Mouse (Mus musculus): ENCODE data around the gene Msmb. TPM values are rescaled to one million over a fixed set of nuclear protein-coding genes. Genes with fewer than 3 reads are reported as not detected.

Msmb gene
- polyA plus RNA-seq, 1 experiment from 2014 or later = not detected

DNA sequence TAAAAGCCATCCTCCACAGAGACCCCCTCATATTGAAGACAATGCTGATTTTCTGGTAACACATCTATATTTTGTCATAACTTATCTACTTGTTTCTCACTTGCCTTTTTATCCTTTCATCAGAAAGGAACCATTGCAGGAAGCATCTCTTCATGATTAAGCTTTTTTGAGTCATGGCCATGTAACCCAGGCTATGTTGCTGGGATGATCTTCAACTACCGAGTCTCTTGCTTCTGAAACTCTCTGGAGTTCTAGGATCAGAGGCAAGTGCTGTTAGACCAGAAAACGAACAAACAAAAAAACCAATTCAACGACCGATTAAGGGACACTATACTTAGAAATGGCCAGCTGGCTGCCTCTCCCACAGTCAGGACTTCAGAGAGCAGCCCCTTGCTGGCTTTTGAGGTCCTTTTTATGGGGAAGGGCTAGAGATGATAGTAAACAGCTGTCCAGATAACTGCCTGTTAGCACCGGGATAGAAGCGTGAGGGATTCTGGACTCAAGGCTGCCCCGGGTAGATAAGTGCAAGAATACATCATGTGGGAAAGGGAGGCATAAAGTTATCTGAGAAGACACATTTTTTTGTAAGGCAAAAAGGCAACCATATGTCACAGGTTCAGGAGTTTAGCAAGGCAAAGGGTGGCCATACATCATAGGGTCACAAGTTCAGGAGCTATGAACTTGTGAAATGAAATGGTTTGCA is 4.1 kb downstream of the Msmb start:
- Histone ChIP-seq H3K4me3 (ENCODE audit: low read depth, low read length) (no peak overlapping the region), H3K9me3 (ENCODE audit: low read depth, low read length) (no peaks in the 10 kb centered on the region; the same call in 1 of the 2 replicates), H3K27ac (ENCODE audit: low read depth) (no peak overlapping the region), H3K4me1 (ENCODE audit: insufficient read depth) (no peaks in the 10 kb centered on the region), H3K27me3 (ENCODE audit: insufficient read depth, low read length) (no peaks in the 10 kb centered on the region), H3K36me3 (ENCODE audit: insufficient read depth) (no peaks in the 10 kb centered on the region), H3K4me2 (no peak overlapping the region), H3K9ac (no peak overlapping the region)
- TF ChIP-seq CTCF (IDR thresholded peaks at IDR 0.05; ENCODE audit: low read depth) = no peak
- WGBS = 47% methylated on average over 7 of the region's 7 CpGs
- DNase-seq (peak; percentile 23), ATAC-seq (ENCODE audit: insufficient read depth) (no peak)

DNA sequence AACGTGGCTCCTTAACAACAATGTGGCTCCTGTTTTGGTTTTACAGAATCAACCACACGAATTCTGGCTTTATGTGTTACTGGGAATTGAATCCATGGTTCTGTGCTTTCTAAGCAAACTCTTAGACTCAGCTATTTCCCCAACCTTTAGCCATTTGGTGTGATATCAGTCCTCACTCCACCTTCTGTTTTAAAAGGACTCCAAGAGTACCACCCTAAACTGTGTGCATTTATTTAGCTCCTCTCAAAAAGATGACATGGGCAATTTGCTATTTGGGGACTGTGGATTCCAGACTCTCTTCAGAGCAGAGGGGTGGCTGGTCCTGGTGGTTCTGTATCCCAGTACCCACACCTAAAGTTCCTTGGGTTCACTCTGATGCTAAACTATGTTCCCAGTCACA is 4.8 kb downstream of the Msmb start:
- TF ChIP-seq CTCF (IDR thresholded peaks at IDR 0.05; ENCODE audit: low read depth) = no peak
- H3K36me3 ChIP-seq (ENCODE audit: insufficient read depth) = no peaks in the 10 kb centered on the region
- H3K27ac ChIP-seq (ENCODE audit: low read depth) = no peak overlapping the region
- H3K27me3 ChIP-seq (ENCODE audit: insufficient read depth, low read length) = no peaks in the 10 kb centered on the region
- no peak overlapping the region for H3K9ac ChIP-seq
- H3K4me2 ChIP-seq = no peak overlapping the region
- WGBS = 51% methylated on average over 2 of the region's 2 CpGs
- H3K4me3 ChIP-seq (ENCODE audit: low read depth, low read length) = no peak overlapping the region
- H3K4me1 ChIP-seq (ENCODE audit: insufficient read depth) = no peaks in the 10 kb centered on the region
- no peak for ATAC-seq (ENCODE audit: insufficient read depth)
- no peak for DNase-seq
- H3K9me3 ChIP-seq (ENCODE audit: low read depth, low read length) = no peaks in the 10 kb centered on the region; the same call in 1 of the 2 replicates

- WGBS = 87% methylated on average over 2 of the region's 2 CpGs
- Histone ChIP-seq H3K9me3 (ENCODE audit: low read depth, low read length) (no peaks in the 10 kb centered on the region; the same call in 1 of the 2 replicates), H3K27me3 (ENCODE audit: insufficient read depth, low read length) (no peaks in the 10 kb centered on the region), H3K4me1 (ENCODE audit: insufficient read depth) (no peaks in the 10 kb centered on the region), H3K4me2 (no peak overlapping the region), H3K27ac (ENCODE audit: low read depth) (no peak overlapping the region), H3K36me3 (ENCODE audit: insufficient read depth) (no peaks in the 10 kb centered on the region), H3K4me3 (ENCODE audit: low read depth, low read length) (no peak overlapping the region), H3K9ac (no peak overlapping the region)
- TF ChIP-seq CTCF (IDR thresholded peaks at IDR 0.05; ENCODE audit: low read depth) = peak; percentile 22; the same call in 1 of the 2 replicates
- no peak for ATAC-seq (ENCODE audit: insufficient read depth)
- DNase-seq = no peak
Measured at GRCm38 (mm10) chr14:32150872-32151271, 9.0 kb downstream of the Msmb start.

GRCm38 (mm10) chr14:32152243-32152965 is 10.6 kb downstream of the Msmb start:
- no peak overlapping the region for H3K4me3 ChIP-seq (ENCODE audit: low read depth, low read length)
- H3K27ac ChIP-seq (ENCODE audit: low read depth) = no peak overlapping the region
- 88% methylated on average over 18 of the region's 18 CpGs for WGBS
- H3K9ac ChIP-seq = no peak overlapping the region
- ATAC-seq (ENCODE audit: insufficient read depth) (no peak), DNase-seq (no peak)
- TF ChIP-seq CTCF (IDR thresholded peaks at IDR 0.05; ENCODE audit: low read depth) = no peak
- no peak overlapping the region for H3K4me2 ChIP-seq
- H3K4me1 ChIP-seq (ENCODE audit: insufficient read depth) = no peaks in the 10 kb centered on the region
- no peaks in the 10 kb centered on the region for H3K27me3 ChIP-seq (ENCODE audit: insufficient read depth, low read length)
- no peaks in the 10 kb centered on the region for H3K9me3 ChIP-seq (ENCODE audit: low read depth, low read length)
- no peaks in the 10 kb centered on the region for H3K36me3 ChIP-seq (ENCODE audit: insufficient read depth)

DNA sequence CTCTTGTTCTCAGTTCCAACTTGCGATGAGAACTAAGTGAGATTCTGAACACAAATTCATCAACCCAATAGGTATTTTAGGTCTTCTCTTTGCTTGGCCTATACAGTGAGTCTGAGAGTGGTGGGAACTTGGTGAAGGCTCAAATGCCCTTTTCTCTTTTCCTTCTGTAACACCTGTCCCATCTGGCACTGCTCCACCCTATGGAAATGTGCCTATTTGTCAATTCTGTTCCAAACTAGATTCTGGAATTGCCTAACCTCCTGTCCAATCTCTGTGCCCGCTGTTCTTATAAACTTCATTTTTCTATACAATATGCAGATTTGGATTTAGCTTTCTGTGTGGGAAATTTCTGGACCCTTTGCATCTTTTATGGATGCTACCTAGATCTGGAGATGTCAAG is 11.3 kb downstream of the Msmb start:
- TF ChIP-seq CTCF (IDR thresholded peaks at IDR 0.05; ENCODE audit: low read depth) = no peak
- Histone ChIP-seq H3K4me1 (ENCODE audit: insufficient read depth) (no peaks in the 10 kb centered on the region), H3K4me3 (ENCODE audit: low read depth, low read length) (no peak overlapping the region), H3K9ac (no peak overlapping the region), H3K27me3 (ENCODE audit: insufficient read depth, low read length) (no peaks in the 10 kb centered on the region), H3K9me3 (ENCODE audit: low read depth, low read length) (no peaks in the 10 kb centered on the region), H3K4me2 (no peak overlapping the region), H3K36me3 (ENCODE audit: insufficient read depth) (no peaks in the 10 kb centered on the region), H3K27ac (ENCODE audit: low read depth) (no peak overlapping the region)
- 92% methylated on average over 2 of the region's 2 CpGs for WGBS
- ATAC-seq (ENCODE audit: insufficient read depth) (no peak), DNase-seq (no peak)

GRCm38 (mm10) chr14:32154758-32155157 is 12.9 kb downstream of the Msmb start:
- H3K4me1 ChIP-seq (ENCODE audit: insufficient read depth) = peaks cover 8% of the 10 kb centered on the region; the same call in 1 of the 2 replicates
- H3K9me3 ChIP-seq (ENCODE audit: low read depth, low read length) = no peaks in the 10 kb centered on the region
- no peak overlapping the region for H3K27ac ChIP-seq (ENCODE audit: low read depth)
- H3K27me3 ChIP-seq (ENCODE audit: insufficient read depth, low read length) = no peaks in the 10 kb centered on the region
- H3K9ac ChIP-seq = no peak overlapping the region
- ATAC-seq (ENCODE audit: insufficient read depth) (no peak), DNase-seq (no peak)
- no peaks in the 10 kb centered on the region for H3K36me3 ChIP-seq (ENCODE audit: insufficient read depth)
- WGBS = 84% methylated on average over 6 of the region's 6 CpGs
- no peak overlapping the region for H3K4me2 ChIP-seq
- TF ChIP-seq CTCF (IDR thresholded peaks at IDR 0.05; ENCODE audit: low read depth) = no peak
- H3K4me3 ChIP-seq (ENCODE audit: low read depth, low read length) = no peak overlapping the region

DNA sequence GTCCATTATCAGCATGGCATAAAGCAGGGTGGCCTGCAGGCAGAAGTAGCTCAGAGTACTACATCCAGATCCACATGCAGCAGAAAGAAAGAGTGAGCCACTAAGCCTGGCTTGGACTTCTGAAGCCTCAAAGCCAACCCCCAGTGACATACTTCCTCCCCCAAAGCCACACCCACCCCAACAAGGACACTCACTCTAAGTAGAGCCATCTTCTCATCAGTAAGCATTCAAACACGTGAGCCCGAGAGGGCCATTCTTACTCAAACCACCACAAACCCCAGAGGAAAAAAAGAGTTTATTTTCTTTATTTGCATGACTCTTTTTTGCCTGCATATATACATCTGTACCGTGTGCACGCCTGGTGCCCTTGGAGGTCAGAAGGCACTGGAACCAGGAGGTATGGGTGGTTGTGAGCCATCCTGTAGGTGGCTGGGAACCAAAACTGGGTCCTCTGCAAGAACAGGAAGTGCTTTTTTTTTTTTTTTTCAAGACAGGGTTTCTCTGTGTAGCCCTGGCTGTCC is 17.4 kb downstream of the Msmb start:
- H3K4me2 ChIP-seq = peak overlapping the region; percentile 69
- DNase-seq = peak; percentile 39
- peak overlapping the region; percentile 89 for H3K9ac ChIP-seq
- peaks cover 16% of the 10 kb centered on the region for H3K4me1 ChIP-seq (ENCODE audit: insufficient read depth)
- no peaks in the 10 kb centered on the region for H3K27me3 ChIP-seq (ENCODE audit: insufficient read depth, low read length)
- H3K36me3 ChIP-seq (ENCODE audit: insufficient read depth) = no peaks in the 10 kb centered on the region
- no peak for TF ChIP-seq CTCF (IDR thresholded peaks at IDR 0.05; ENCODE audit: low read depth)
- 23% methylated on average over 4 of the region's 4 CpGs for WGBS
- H3K4me3 ChIP-seq (ENCODE audit: low read depth, low read length) = peak overlapping the region; percentile 90
- peak overlapping the region; percentile 63; the same call in 1 of the 2 replicates for H3K27ac ChIP-seq (ENCODE audit: low read depth)
- ATAC-seq (ENCODE audit: insufficient read depth) = peak; percentile 42
- no peaks in the 10 kb centered on the region for H3K9me3 ChIP-seq (ENCODE audit: low read depth, low read length)

Measured in lung, embryonic 14.5 days (tissue).